Mouse (Mus musculus): ENCODE measurements around the gene Ldb2. TPM values are rescaled to one million over a fixed set of nuclear protein-coding genes. Genes with fewer than 3 reads are reported as not detected.

Gene Ldb2
- polyA plus RNA-seq, 1 experiment, result not detected

DNA sequence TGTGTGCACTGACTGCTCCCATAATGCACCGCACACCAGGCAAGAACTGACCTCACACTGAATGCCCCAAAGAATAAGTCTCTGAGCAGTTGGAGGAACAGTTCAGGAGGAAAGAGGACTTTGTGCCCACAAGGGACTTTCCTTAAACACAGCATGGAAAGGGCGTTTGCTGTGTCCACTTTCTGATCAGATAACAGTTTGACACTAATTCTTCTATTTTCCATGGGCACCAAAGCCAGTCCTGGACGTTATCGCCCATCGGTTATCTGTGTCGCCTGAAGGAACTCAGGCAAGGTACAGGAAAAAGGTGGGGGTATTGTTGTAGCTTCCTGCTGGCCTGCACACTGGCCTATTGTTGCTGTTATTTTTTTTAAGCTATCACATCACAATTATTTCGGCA is 34.6 kb downstream of the Ldb2 start:
- Histone ChIP-seq H3K27ac (ENCODE audit: insufficient read depth, low read depth, low read length) (no peak overlapping the region), H3K4me1 (ENCODE audit: control insufficient read depth, insufficient read depth, low read length) (no peaks in the 10 kb centered on the region), H3K4me3 (ENCODE audit: insufficient read depth, low read length) (no peak overlapping the region)
- no peak for TF ChIP-seq CTCF (IDR thresholded peaks at IDR 0.05; ENCODE audit: low read depth, low read length)
- TF ChIP-seq POLR2A (IDR thresholded peaks at IDR 0.05; ENCODE audit: borderline replicate concordance, low read depth, low read length), result no peak

DNA sequence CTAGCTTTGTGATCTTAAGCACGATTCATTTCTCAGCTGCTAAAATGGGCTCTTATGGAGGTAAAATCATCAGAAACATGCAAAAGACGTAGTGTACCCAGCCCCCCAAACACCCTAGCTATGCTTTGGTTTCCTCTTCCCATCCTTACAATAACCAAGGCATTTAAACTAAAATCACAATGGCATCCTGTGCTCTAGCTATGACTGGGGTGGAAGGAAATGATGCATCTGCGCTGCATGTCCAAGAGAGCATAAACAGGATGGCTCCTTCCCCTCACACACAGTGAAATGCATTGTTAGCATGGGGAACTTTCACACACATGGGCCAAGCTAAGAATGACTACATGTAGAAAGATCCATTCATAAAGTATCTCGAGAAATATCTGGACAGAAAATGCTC is 40.3 kb downstream of the Ldb2 start:
- TF ChIP-seq CTCF (IDR thresholded peaks at IDR 0.05; ENCODE audit: low read depth, low read length), result no peak
- TF ChIP-seq POLR2A (IDR thresholded peaks at IDR 0.05; ENCODE audit: borderline replicate concordance, low read depth, low read length), result no peak
- H3K4me3 ChIP-seq (ENCODE audit: insufficient read depth, low read length), result no peak overlapping the region
- H3K4me1 ChIP-seq (ENCODE audit: control insufficient read depth, insufficient read depth, low read length), result no peaks in the 10 kb centered on the region
- H3K27ac ChIP-seq (ENCODE audit: insufficient read depth, low read depth, low read length), result no peak overlapping the region

DNA sequence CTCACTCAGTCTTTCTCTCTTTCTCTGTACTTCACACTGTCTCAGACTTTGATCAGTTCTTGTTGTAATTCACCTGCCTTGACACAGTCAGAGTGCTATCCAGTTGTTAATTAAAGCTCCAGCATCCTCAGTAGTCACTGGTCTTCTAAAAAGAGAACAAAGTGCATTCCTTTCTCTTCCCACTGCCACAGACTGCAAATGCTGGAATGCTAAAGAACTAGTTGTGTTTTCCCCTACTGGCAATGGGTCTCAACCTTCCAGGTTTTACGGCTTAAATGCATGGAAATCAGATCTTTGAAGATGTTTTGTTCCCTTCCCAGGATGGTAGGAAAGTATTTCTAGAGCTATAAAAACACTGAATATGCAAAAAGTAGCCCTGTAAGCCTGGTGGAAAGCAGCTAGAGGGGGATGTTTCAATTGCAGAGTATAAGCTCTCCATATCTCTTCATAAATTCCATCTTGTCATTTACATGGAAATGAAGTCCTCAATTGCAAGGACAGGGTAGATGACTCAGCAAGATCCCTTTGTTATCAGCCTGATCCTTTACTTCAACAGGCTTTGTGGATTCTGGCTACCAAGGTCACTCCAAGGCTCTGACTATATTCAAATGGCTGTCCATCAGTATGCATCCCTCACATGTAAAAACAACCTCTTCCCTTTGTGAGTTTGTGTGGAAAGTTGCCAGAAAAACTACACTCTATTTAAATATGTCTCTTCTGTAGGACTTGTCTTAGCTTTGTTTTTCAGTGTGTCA is 45.1 kb downstream of the Ldb2 start:
- Histone ChIP-seq H3K4me3 (ENCODE audit: insufficient read depth, low read length) (no peak overlapping the region), H3K27ac (ENCODE audit: insufficient read depth, low read depth, low read length) (no peak overlapping the region), H3K4me1 (ENCODE audit: control insufficient read depth, insufficient read depth, low read length) (no peaks in the 10 kb centered on the region)
- no peak for TF ChIP-seq CTCF (IDR thresholded peaks at IDR 0.05; ENCODE audit: low read depth, low read length)
- no peak for TF ChIP-seq POLR2A (IDR thresholded peaks at IDR 0.05; ENCODE audit: borderline replicate concordance, low read depth, low read length)

DNA sequence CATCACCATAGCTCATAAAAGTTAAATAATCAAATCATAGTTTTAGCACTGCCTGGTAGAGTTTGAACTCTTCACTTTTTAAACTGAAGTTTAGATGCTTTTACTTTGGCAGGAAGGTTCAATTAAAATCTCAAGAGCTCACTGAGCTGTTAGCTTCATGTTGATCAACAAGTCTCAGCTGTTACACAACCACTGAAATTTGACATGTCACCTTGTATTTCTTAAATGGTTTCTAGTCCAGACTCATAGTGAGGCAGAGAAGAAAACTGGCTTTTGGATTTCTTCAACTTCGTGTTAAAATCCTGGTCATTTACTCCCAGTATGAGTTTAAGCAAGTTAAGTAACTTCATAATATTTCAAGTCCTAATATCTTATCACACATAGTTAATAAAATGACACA is 53.8 kb downstream of the Ldb2 start:
- TF ChIP-seq CTCF (IDR thresholded peaks at IDR 0.05; ENCODE audit: low read depth, low read length), result no peak
- no peak for TF ChIP-seq POLR2A (IDR thresholded peaks at IDR 0.05; ENCODE audit: borderline replicate concordance, low read depth, low read length)
- Histone ChIP-seq H3K4me3 (ENCODE audit: insufficient read depth, low read length) (no peak overlapping the region), H3K27ac (ENCODE audit: insufficient read depth, low read depth, low read length) (no peak overlapping the region), H3K4me1 (ENCODE audit: control insufficient read depth, insufficient read depth, low read length) (no peaks in the 10 kb centered on the region)

DNA sequence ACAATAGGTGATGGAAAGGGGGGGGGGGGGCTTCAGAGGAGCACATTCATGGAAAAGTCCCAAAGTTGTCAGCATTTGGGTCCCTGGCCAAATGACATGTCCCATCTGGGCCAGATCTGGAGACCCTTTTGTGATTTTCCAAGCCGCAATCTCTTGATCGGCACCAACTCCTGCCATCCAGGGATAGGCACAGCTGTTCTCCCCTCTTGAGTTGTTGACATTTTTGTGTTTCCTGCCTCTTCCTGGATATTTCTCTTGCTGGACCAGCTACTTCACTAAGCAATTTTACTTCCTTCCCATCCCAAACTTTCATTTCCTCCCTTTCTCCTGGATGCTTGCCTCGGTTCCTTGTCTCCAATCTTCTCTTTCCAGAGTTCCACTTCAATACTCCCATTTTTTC is 63.1 kb downstream of the Ldb2 start:
- H3K4me1 ChIP-seq (ENCODE audit: control insufficient read depth, insufficient read depth, low read length), result no peaks in the 10 kb centered on the region
- no peak for TF ChIP-seq CTCF (IDR thresholded peaks at IDR 0.05; ENCODE audit: low read depth, low read length)
- TF ChIP-seq POLR2A (IDR thresholded peaks at IDR 0.05; ENCODE audit: borderline replicate concordance, low read depth, low read length), result no peak
- H3K27ac ChIP-seq (ENCODE audit: insufficient read depth, low read depth, low read length), result no peak overlapping the region
- H3K4me3 ChIP-seq (ENCODE audit: insufficient read depth, low read length), result no peak overlapping the region

DNA sequence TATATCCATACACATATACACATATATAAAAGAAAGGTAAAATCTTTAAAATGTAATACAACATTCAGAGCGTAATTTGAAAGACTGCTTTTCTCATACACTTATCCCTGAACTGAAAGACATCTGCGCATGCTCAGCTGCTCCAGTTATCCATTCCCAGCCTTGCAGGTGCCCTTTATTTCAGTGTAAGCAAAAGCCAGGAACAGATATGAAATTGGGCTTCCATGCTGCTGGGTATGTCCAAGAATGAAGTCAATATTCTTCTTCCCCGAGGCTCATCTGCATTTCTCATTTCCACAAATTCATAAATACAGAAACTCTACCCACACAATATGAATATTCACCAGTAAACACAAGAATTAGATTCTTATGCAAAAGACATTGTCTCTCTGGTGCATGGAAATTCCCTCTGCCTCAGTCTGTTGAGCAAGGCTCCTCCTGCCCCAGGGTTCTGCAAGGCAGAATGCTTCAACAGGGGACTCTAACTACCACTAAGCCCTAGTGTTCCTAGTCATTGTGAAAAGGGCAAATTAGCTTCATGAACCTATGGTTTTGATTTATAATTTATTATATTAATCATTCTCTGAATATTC is 65.3 kb downstream of the Ldb2 start:
- H3K4me1 ChIP-seq (ENCODE audit: control insufficient read depth, insufficient read depth, low read length), result no peaks in the 10 kb centered on the region
- H3K27ac ChIP-seq (ENCODE audit: insufficient read depth, low read depth, low read length), result no peak overlapping the region
- no peak for TF ChIP-seq POLR2A (IDR thresholded peaks at IDR 0.05; ENCODE audit: borderline replicate concordance, low read depth, low read length)
- TF ChIP-seq CTCF (IDR thresholded peaks at IDR 0.05; ENCODE audit: low read depth, low read length), result no peak

DNA sequence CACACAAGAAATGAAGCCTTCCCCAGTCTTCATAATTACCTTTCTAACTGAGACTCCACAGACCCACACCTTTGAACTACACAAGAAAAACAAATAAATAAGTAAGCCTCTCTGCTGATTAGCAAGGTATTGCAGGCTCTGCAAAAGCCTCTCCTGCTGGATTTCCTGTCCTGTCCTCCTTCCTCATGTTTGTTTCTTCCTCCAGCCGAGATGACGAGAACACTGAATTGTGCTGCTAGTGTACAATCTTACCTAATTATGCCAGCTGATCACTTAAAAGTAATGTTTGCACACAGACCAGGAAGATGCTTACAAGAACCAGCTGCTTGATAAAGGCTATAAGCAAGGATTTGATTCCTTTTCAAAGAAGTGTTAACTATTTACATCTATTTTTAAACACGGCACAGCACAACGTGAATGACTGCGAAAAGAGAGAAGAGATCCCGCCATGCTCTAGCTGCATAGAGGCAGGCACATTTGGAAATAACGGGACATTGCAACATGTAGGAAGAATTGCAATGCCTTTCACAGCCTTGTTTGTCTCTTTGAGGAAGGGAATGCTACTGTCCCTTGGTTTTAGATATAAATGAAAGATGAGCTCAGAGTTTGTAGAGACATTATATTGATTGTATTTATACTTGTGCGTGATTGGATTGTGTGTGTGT is 69.7 kb downstream of the Ldb2 start:
- Histone ChIP-seq H3K27ac (ENCODE audit: insufficient read depth, low read depth, low read length) (no peak overlapping the region), H3K4me1 (ENCODE audit: control insufficient read depth, insufficient read depth, low read length) (no peaks in the 10 kb centered on the region), H3K4me3 (ENCODE audit: insufficient read depth, low read length) (no peak overlapping the region)
- TF ChIP-seq POLR2A (IDR thresholded peaks at IDR 0.05; ENCODE audit: borderline replicate concordance, low read depth, low read length) (no peak), CTCF (IDR thresholded peaks at IDR 0.05; ENCODE audit: low read depth, low read length) (no peak)

More for the DNA sequence above, 65.3 kb downstream of the Ldb2 start:
- no peak overlapping the region for H3K4me3 ChIP-seq (ENCODE audit: insufficient read depth, low read length)

DNA sequence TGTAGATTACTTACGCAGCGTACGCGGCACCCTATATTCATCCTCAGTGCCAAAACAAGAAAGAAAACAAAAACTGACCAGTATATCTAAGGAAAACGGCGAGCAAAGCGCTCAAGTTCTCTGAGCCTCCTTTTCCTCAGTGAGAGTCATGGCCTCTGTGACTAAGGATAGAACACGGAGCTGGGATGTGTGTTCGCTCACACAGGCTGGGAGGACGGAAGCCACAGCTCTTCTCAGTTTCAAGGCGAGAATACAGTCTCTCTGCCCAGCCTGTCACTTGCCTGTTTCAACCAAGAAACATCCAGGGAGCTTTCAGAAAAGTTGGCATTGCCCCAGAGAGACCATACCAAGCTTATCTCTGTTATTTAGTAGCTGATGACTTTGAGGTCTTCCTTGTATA is 71.5 kb downstream of the Ldb2 start:
- TF ChIP-seq POLR2A (IDR thresholded peaks at IDR 0.05; ENCODE audit: borderline replicate concordance, low read depth, low read length), result no peak
- TF ChIP-seq CTCF (IDR thresholded peaks at IDR 0.05; ENCODE audit: low read depth, low read length), result no peak
- Histone ChIP-seq H3K4me3 (ENCODE audit: insufficient read depth, low read length) (no peak overlapping the region), H3K27ac (ENCODE audit: insufficient read depth, low read depth, low read length) (no peak overlapping the region), H3K4me1 (ENCODE audit: control insufficient read depth, insufficient read depth, low read length) (no peaks in the 10 kb centered on the region)

DNA sequence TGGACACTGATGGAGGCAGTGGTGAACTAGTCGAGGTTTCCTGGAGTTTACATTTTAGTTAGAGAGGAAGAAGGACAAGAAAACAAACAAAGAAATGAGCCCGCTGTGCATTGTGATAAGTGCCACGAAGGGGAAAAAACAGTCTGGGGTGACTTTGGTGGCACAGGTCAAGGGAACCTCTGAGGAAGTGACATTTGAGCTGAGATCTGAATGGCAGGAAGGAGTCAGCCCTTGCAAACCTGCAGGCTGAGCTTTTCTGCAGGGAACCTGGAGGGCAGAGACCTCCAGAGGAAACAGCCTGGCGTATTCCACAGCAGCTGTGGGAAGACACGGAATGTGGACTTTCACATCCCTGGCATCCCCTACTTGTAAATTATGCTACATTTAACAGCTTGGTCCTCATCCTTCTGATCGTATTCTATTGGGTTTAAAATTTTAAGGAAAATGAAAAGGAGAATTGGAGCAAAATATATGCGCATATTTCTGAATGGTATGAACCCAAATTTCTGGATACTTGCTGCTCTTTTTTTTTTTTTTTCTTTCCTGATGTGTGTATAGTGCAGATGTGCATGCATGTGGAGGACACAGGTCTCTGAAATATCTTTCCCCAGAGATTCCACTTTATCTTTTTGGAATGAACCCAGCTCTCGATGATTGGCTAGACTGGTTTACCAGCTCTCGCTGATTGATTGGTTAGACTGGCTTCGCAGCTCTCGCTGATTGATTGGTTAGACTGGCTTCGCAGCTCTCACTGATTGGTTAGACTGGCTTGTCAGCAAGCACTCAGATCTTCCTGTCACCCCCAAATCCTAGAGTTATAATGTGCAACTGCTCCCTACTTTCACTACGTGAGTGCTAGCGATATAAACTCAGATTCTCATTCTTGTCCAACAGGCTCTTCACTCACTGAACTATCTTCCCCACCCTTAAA is 72.7 kb downstream of the Ldb2 start:
- TF ChIP-seq POLR2A (IDR thresholded peaks at IDR 0.05; ENCODE audit: borderline replicate concordance, low read depth, low read length), result no peak
- no peak for TF ChIP-seq CTCF (IDR thresholded peaks at IDR 0.05; ENCODE audit: low read depth, low read length)
- Histone ChIP-seq H3K4me1 (ENCODE audit: control insufficient read depth, insufficient read depth, low read length) (no peaks in the 10 kb centered on the region), H3K4me3 (ENCODE audit: insufficient read depth, low read length) (no peak overlapping the region), H3K27ac (ENCODE audit: insufficient read depth, low read depth, low read length) (no peak overlapping the region)

Measured in bone marrow macrophage, adult 2 months (primary cell).